Mouse (Mus musculus) cerebellum, adult 2 months (tissue): ENCODE results near the gene Popdc2.

Source experiments
- CTCF ChIP-seq: fragments of 200-500 bp; IDR thresholded peaks from 2 replicates; pipeline ENCODE4 v1.5.1; 2011; ENCODE audit warnings: low read depth, mild to moderate bottlenecking, control low read depth, low read length, moderate library complexity, borderline replicate concordance; ENCODE audit not compliant: insufficient read depth
- POLR2A ChIP-seq: fragments of 200-500 bp; IDR thresholded peaks from 2 replicates; pipeline ENCODE4 v1.6.1; 2011; ENCODE audit warnings: low read length, control low read depth, borderline replicate concordance; ENCODE audit not compliant: insufficient read depth

DNA sequence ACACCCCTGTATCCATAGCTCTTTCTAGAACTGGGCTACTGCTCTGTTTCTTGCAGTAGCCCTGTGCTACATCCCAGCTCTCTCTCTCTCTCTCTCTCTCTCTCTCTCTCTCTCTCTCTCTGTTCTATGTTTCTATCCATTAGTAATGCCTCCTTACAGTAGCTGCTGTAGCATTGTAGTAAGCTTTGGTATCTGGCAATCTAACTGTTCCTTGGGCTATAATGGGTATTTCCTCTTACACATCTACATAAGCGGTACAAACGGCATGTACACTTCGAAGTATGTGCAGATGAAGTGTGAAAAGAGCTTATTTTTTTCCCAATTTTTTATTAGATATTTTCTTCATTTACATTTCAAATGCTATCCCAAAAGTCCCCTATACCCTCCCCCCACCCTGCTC is 17.9 kb downstream of the Popdc2 start:
- TF ChIP-seq CTCF, result no peak
- no peak for TF ChIP-seq POLR2A
